Mouse (Mus musculus) E14TG2a.4 (cell line): ENCODE measurements around the gene Tex36.

ENCODE experiments used
- CTCF ChIP-seq: conservative IDR thresholded peaks from 2 replicates; pipeline ENCODE4 v1.5.1; 2014; ENCODE audit warnings: low read length
- NANOG ChIP-seq: IDR thresholded peaks from 2 replicates; pipeline ENCODE4 v1.6.1; 2014; ENCODE audit warnings: borderline replicate concordance, low read length, mixed read lengths
- POU5F1 ChIP-seq: IDR thresholded peaks from 2 replicates; pipeline ENCODE4 v1.6.1; 2014; ENCODE audit warnings: low read length, borderline replicate concordance

DNA sequence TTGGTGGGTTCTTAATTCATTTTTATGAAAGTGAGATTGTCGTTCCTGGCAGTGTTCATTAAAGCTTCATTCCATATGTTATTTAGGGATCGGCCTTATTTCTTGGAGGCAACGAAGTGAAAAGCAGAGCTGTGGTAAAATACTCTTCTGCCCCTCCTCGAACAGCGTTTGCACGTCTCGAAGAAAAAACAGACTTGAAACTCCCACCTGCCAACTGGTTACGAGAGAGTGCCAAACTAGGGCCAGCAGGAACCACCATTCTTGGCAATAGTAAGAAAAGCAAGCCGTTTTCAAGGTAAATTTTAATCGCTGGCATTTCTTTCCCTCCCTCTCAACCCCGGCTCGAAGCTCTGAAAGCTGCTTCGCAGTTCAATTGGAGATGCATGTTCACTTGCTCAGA lies 36.9 kb upstream of the Tex36 start:
- TF ChIP-seq CTCF (no peak), POU5F1 (no peak), NANOG (no peak)
